Mouse (Mus musculus) embryonic facial prominence, embryonic 12.5 days (tissue): ENCODE data around the gene Tmem150a. TPM values are rescaled to one million over a fixed set of nuclear protein-coding genes. Genes with fewer than 3 reads are reported as not detected.

Experiments used
- ATAC-seq: fragments of 200-750 bp; cut with Nextera tagmentation; 2 replicates; pipeline ENCODE4 v1.8.0; 2017; ENCODE audit not compliant: insufficient number of reproducible peaks, insufficient read depth, low FRiP score, low TSS enrichment
- H3K27ac ChIP-seq: fragments of 300-500 bp; sonication (generic); 2 replicates; pipeline ENCODE4 v1.5.1; 2016; ENCODE audit warnings: mild to moderate bottlenecking
- H3K27me3 ChIP-seq: fragments of 300-500 bp; sonication (generic); 2 replicates; pipeline ENCODE4 v1.6.1; 2016; ENCODE audit warnings: mild to moderate bottlenecking, moderate library complexity
- H3K36me3 ChIP-seq: fragments of 300-500 bp; sonication (generic); 2 replicates; pipeline ENCODE4 v1.6.1; 2016; ENCODE audit warnings: mild to moderate bottlenecking
- H3K4me1 ChIP-seq: fragments of 300-500 bp; sonication (generic); 2 replicates; pipeline ENCODE4 v1.6.1; 2016
- H3K4me2 ChIP-seq: fragments of 300-500 bp; sonication (generic); replicated peaks from 2 replicates; pipeline ENCODE4 v1.6.1; 2016; ENCODE audit warnings: mild to moderate bottlenecking, moderate library complexity
- H3K4me3 ChIP-seq: fragments of 300-500 bp; sonication (generic); 2 replicates; pipeline ENCODE4 v1.5.1; 2016; ENCODE audit warnings: mild to moderate bottlenecking
- H3K9ac ChIP-seq: fragments of 300-500 bp; sonication (generic); 2 replicates; pipeline ENCODE4 v1.6.1; 2016; ENCODE audit warnings: mild to moderate bottlenecking, moderate library complexity
- H3K9me3 ChIP-seq: fragments of 300-500 bp; sonication (generic); 2 replicates; pipeline ENCODE4 v1.6.1; 2016; ENCODE audit warnings: mild to moderate bottlenecking, moderate library complexity
- WGBS: fragments of 180-500 bp; shearing (Covaris S2); methylation state at CpG from one replicate; pipeline ENCODE4 v1.1.7; 2016; 5-methylcytosine and 5-hydroxymethylcytosine counted together
- polyA plus RNA-seq: library from polyadenylated mRNA; unstranded; fragments of >200 nt; fragmentation: Nextera tagmentation; extraction: Ambion mirVana; gene quantifications from 2 replicates; pipeline ENCODE4 v1.2.1, GENCODE M21; 2016

Gene Tmem150a
- polyA plus RNA-seq, 1 experiment from 2014 or later: 9.7 TPM

- H3K4me3 ChIP-seq: no peak overlapping the region
- 84% methylated on average over 8 of the region's 8 CpGs for WGBS
These were observed 23.4 kb downstream of the Tmem150a start for GRCm38 (mm10) chr6:72378510-72379234.

GRCm38 (mm10) chr6:72379377-72380130 is 24.3 kb downstream of the Tmem150a start:
- 37% methylated on average over 7 of the region's 7 CpGs for WGBS
- H3K27me3 ChIP-seq: peaks cover 13% of the 10 kb centered on the region
- H3K4me1 ChIP-seq: no peaks in the 10 kb centered on the region
- no peaks in the 10 kb centered on the region for H3K9me3 ChIP-seq
- no peak for ATAC-seq
- no peak overlapping the region for H3K27ac ChIP-seq
- H3K4me3 ChIP-seq: peak overlapping the region; percentile 54
- no peaks in the 10 kb centered on the region for H3K36me3 ChIP-seq
- peak overlapping the region; percentile 61 for H3K9ac ChIP-seq
- peak overlapping the region; percentile 74 for H3K4me2 ChIP-seq

More at GRCm38 (mm10) chr6:72378510-72379234, 23.4 kb downstream of the Tmem150a start:
- Histone ChIP-seq H3K27ac (no peak overlapping the region), H3K9ac (no peak overlapping the region), H3K36me3 (no peaks in the 10 kb centered on the region), H3K9me3 (no peaks in the 10 kb centered on the region), H3K27me3 (peaks cover 13% of the 10 kb centered on the region), H3K4me1 (no peaks in the 10 kb centered on the region), H3K4me2 (no peak overlapping the region)
- no peak for ATAC-seq

GRCm38 (mm10) chr6:72380131-72380770 is 25.0 kb downstream of the Tmem150a start, which contains the start of gene Vamp5:
Vamp5 (minus strand) TSS chr6:72380468.
- peak; percentile 78 for ATAC-seq
- H3K9ac ChIP-seq: peak within 1 kb of the TSS; percentile 61
- H3K9me3 ChIP-seq: no peaks in the 10 kb centered on the region
- H3K27me3 ChIP-seq: peaks cover 13% of the 10 kb centered on the region
- H3K4me2 ChIP-seq: peak within 1 kb of the TSS; percentile 74
- peak within 1 kb of the TSS; percentile 12; the same call in 1 of the 2 replicates for H3K27ac ChIP-seq
- peaks cover 6% of the 10 kb centered on the region for H3K36me3 ChIP-seq
- H3K4me3 ChIP-seq: peak within 1 kb of the TSS; percentile 54
- H3K4me1 ChIP-seq: no peaks in the 10 kb centered on the region
- 2% methylated on average over 49 of the region's 49 CpGs for WGBS

- no peak for ATAC-seq
These were observed 27.2 kb downstream of the Tmem150a start for GRCm38 (mm10) chr6:72382494-72382893.

GRCm38 (mm10) chr6:72383142-72383820 is 28.0 kb downstream of the Tmem150a start:
- H3K4me2 ChIP-seq: no peak overlapping the region
- H3K4me1 ChIP-seq: no peaks in the 10 kb centered on the region
- no peak for ATAC-seq
- 89% methylated on average over 6 of the region's 6 CpGs for WGBS
- no peak overlapping the region for H3K27ac ChIP-seq
- H3K4me3 ChIP-seq: no peak overlapping the region
- H3K9me3 ChIP-seq: no peaks in the 10 kb centered on the region; the same call in 1 of the 2 replicates
- H3K36me3 ChIP-seq: peaks cover 9% of the 10 kb centered on the region
- peaks cover 13% of the 10 kb centered on the region for H3K27me3 ChIP-seq
- H3K9ac ChIP-seq: no peak overlapping the region

More at GRCm38 (mm10) chr6:72382494-72382893, 27.2 kb downstream of the Tmem150a start:
- Histone ChIP-seq H3K9me3 (no peaks in the 10 kb centered on the region; the same call in 1 of the 2 replicates), H3K27me3 (peaks cover 13% of the 10 kb centered on the region), H3K4me2 (no peak overlapping the region), H3K9ac (no peak overlapping the region), H3K36me3 (peaks cover 9% of the 10 kb centered on the region), H3K27ac (no peak overlapping the region), H3K4me1 (no peaks in the 10 kb centered on the region), H3K4me3 (no peak overlapping the region)
- WGBS: 74% methylated on average over 6 of the region's 6 CpGs

- Histone ChIP-seq H3K9me3 (no peaks in the 10 kb centered on the region; the same call in 1 of the 2 replicates), H3K4me2 (no peak overlapping the region), H3K4me1 (0 out of 2 replicates have a peak, but pooled peaks cover 4% of the 10 kb centered on the region), H3K27me3 (peaks cover 13% of the 10 kb centered on the region), H3K27ac (no peak overlapping the region), H3K9ac (no peak overlapping the region), H3K36me3 (peaks cover 9% of the 10 kb centered on the region), H3K4me3 (no peak overlapping the region)
- ATAC-seq: no peak
- 90% methylated on average over 7 of the region's 7 CpGs for WGBS
These were observed 28.7 kb downstream of the Tmem150a start for GRCm38 (mm10) chr6:72383952-72384351.

GRCm38 (mm10) chr6:72385258-72385657 is 30.0 kb downstream of the Tmem150a start:
- Histone ChIP-seq H3K4me3 (no peak overlapping the region), H3K27me3 (peaks cover 1% of the 10 kb centered on the region; the same call in 1 of the 2 replicates), H3K27ac (no peak overlapping the region), H3K9ac (no peak overlapping the region), H3K4me1 (peaks cover 12% of the 10 kb centered on the region; the same call in 1 of the 2 replicates), H3K36me3 (peaks cover 9% of the 10 kb centered on the region), H3K9me3 (no peaks in the 10 kb centered on the region; the same call in 1 of the 2 replicates), H3K4me2 (no peak overlapping the region)
- WGBS: 91% methylated on average over 4 of the region's 4 CpGs
- ATAC-seq: no peak

- no peaks in the 10 kb centered on the region; the same call in 1 of the 2 replicates for H3K9me3 ChIP-seq
- H3K27me3 ChIP-seq: no peaks in the 10 kb centered on the region
- 89% methylated on average over 2 of the region's 2 CpGs for WGBS
These were observed 31.3 kb downstream of the Tmem150a start for GRCm38 (mm10) chr6:72386561-72386960.

GRCm38 (mm10) chr6:72387816-72388215 is 32.6 kb downstream of the Tmem150a start:
- no peaks in the 10 kb centered on the region; the same call in 1 of the 2 replicates for H3K9me3 ChIP-seq
- H3K27me3 ChIP-seq: no peaks in the 10 kb centered on the region
- WGBS: 61% methylated on average over 3 of the region's 3 CpGs
- ATAC-seq: no peak
- H3K9ac ChIP-seq: no peak overlapping the region
- H3K4me1 ChIP-seq: peaks cover 18% of the 10 kb centered on the region; the same call in 1 of the 2 replicates
- H3K4me2 ChIP-seq: no peak overlapping the region
- H3K4me3 ChIP-seq: no peak overlapping the region
- H3K36me3 ChIP-seq: peaks cover 9% of the 10 kb centered on the region
- no peak overlapping the region for H3K27ac ChIP-seq

More at GRCm38 (mm10) chr6:72386561-72386960, 31.3 kb downstream of the Tmem150a start:
- Histone ChIP-seq H3K27ac (no peak overlapping the region), H3K4me3 (no peak overlapping the region), H3K36me3 (peaks cover 9% of the 10 kb centered on the region), H3K4me1 (peaks cover 18% of the 10 kb centered on the region; the same call in 1 of the 2 replicates), H3K4me2 (no peak overlapping the region), H3K9ac (no peak overlapping the region)
- ATAC-seq: no peak

- H3K36me3 ChIP-seq: peaks cover 9% of the 10 kb centered on the region
- no peak overlapping the region for H3K4me2 ChIP-seq
- ATAC-seq: no peak
These were observed 33.0 kb downstream of the Tmem150a start for GRCm38 (mm10) chr6:72388266-72388665.

More at GRCm38 (mm10) chr6:72388266-72388665, 33.0 kb downstream of the Tmem150a start:
- WGBS: 65% methylated on average over 10 of the region's 10 CpGs
- Histone ChIP-seq H3K9ac (no peak overlapping the region), H3K4me3 (no peak overlapping the region), H3K27me3 (no peaks in the 10 kb centered on the region), H3K4me1 (peaks cover 18% of the 10 kb centered on the region; the same call in 1 of the 2 replicates), H3K9me3 (no peaks in the 10 kb centered on the region; the same call in 1 of the 2 replicates), H3K27ac (no peak overlapping the region)
